Mouse (Mus musculus): Measurements from ENCODE around the gene Pgf.

DNA sequence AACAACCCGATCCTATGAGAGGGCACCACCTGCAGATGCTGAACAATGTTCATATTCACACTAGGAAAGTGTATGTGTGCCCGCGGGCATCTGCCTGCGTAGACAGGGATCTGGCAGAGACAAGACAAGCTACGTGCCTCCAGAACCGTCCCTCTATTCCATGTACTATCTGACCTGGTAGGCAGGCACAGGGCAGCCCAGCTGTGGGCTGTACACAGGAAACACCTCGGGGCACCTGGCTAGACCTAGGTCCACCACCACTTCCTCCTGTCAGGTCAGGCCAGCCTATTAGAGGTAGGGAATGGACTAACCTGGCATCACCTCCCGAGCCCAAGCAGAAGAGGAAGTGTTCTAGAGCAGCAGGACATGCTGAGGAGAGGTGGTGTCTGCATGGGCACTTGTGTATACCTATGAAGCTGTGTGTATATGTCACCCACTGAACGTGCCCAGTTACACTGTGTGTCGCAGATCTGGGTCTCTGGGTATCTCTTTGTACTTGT lies at the start of gene Pgf:
- TF ChIP-seq CTCF (IDR thresholded peaks at IDR 0.05; ENCODE audit: low read depth) = no peak
- TF ChIP-seq EP300 (IDR thresholded peaks at IDR 0.05; ENCODE audit: low read depth) = no peak

Data from liver, postnatal 0 days (tissue).